Mouse (Mus musculus) CH12.LX (cell line): ENCODE results near the gene Gm37240.

Experiments used
- CTCF ChIP-seq, 2 experiments: IDR thresholded peaks in 1 of 2; conservative IDR thresholded peaks in 1 of 2; 2 replicates each; pipeline ENCODE4 v1.5.1; 2011 to 2012; ENCODE audit warnings: low read depth in 2 of 2, low read length in 2 of 2, improper control_type of control experiment in 1 of 2, inconsistent platforms in 1 of 2, mild to moderate bottlenecking in 1 of 2, moderate library complexity in 1 of 2
- ELF1 ChIP-seq: IDR thresholded peaks from 2 replicates; pipeline ENCODE4 v1.6.1; 2014; ENCODE audit warnings: low read depth, mild to moderate bottlenecking, inconsistent platforms, low read length, improper control_type of control experiment
- EP300 ChIP-seq: IDR thresholded peaks from 2 replicates; pipeline ENCODE4 v1.6.1; 2011; ENCODE audit warnings: low read length, improper control_type of control experiment
- ETS1 ChIP-seq: conservative IDR thresholded peaks from 2 replicates; pipeline ENCODE4 v1.6.1; 2012; ENCODE audit warnings: low read depth, mild to moderate bottlenecking, inconsistent platforms, low read length, improper control_type of control experiment, moderate library complexity
- GABPA ChIP-seq: IDR thresholded peaks from 2 replicates; pipeline ENCODE4 v1.6.1; 2012; ENCODE audit warnings: low read depth, low read length, improper control_type of control experiment, inconsistent platforms; ENCODE audit not compliant: insufficient replicate concordance
- HCFC1 ChIP-seq: IDR thresholded peaks from 2 replicates; pipeline ENCODE4 v1.6.1; 2012; ENCODE audit warnings: low read depth, mild to moderate bottlenecking, inconsistent platforms, low read length, improper control_type of control experiment
- MYC ChIP-seq: IDR thresholded peaks from 2 replicates; pipeline ENCODE4 v1.6.1; 2011; ENCODE audit warnings: low read depth, mild to moderate bottlenecking, improper control_type of control experiment, low read length
- POLR2AphosphoS2 ChIP-seq: IDR thresholded peaks from 2 replicates; pipeline ENCODE4 v1.6.1; 2011; ENCODE audit warnings: low read depth, low read length, improper control_type of control experiment
- UBTF ChIP-seq: IDR thresholded peaks from 2 replicates; pipeline ENCODE4 v1.6.1; 2012; ENCODE audit warnings: low read depth, mild to moderate bottlenecking, inconsistent platforms, low read length, improper control_type of control experiment, moderate library complexity
- USF1 ChIP-seq: IDR thresholded peaks from 2 replicates; pipeline ENCODE4 v1.6.1; 2014; ENCODE audit warnings: low read depth, mild to moderate bottlenecking, inconsistent platforms, low read length, improper control_type of control experiment
- ZC3H11A ChIP-seq: IDR thresholded peaks from 2 replicates; pipeline ENCODE4 v1.6.1; 2012; ENCODE audit warnings: low read depth, mild to moderate bottlenecking, inconsistent platforms, low read length, improper control_type of control experiment
- ZKSCAN1 ChIP-seq: IDR thresholded peaks from 2 replicates; pipeline ENCODE4 v1.6.1; 2012; ENCODE audit warnings: low read depth, inconsistent platforms, low read length, improper control_type of control experiment, borderline replicate concordance

GRCm38 (mm10) chr3:85887239-85887827 is at the start of gene Gm37240, which contains the start of gene Glt28d2:
- no peak for TF ChIP-seq CTCF (conservative IDR thresholded peaks at IDR 0.05 in 1 of 2, IDR thresholded peaks at IDR 0.05 in 1 of 2; ENCODE audit: low read depth in 2 of 2, low read length in 2 of 2)
- TF ChIP-seq POLR2AphosphoS2: no peak
- no peak for TF ChIP-seq MYC
- no peak for TF ChIP-seq ZKSCAN1
- TF ChIP-seq HCFC1: no peak
- TF ChIP-seq EP300: peak; percentile 30
- no peak for TF ChIP-seq USF1
- peak; percentile 77; the same call in 1 of the 2 replicates for TF ChIP-seq ETS1
- no peak for TF ChIP-seq GABPA
- no peak for TF ChIP-seq UBTF
- TF ChIP-seq ELF1: no peak
- TF ChIP-seq ZC3H11A: no peak
